Mouse (Mus musculus) midbrain, postnatal 0 days (tissue): ENCODE data around the gene Nod2. TPM values are rescaled to one million over a fixed set of nuclear protein-coding genes. Genes with fewer than 3 reads are reported as not detected.

Experiments
- ATAC-seq: fragments of 200-750 bp; cut with Nextera tagmentation; 2 replicates; pipeline ENCODE4 v1.8.0; 2017; ENCODE audit warnings: moderate number of reproducible peaks, mild to moderate bottlenecking, moderate TSS enrichment, moderate library complexity; ENCODE audit not compliant: low FRiP score
- DNase-seq: peaks from one replicate; pipeline ENCODE4 v3.0.0-alpha.2; 2015; ENCODE audit warnings: low spot score
- H3K27ac ChIP-seq: fragments of 300-500 bp; sonication (generic); 2 replicates; pipeline ENCODE4 v1.5.1; 2014; ENCODE audit warnings: low read depth, mild to moderate bottlenecking, low read length, mixed read lengths
- H3K27me3 ChIP-seq: fragments of 300-500 bp; sonication (generic); 2 replicates; pipeline ENCODE4 v1.6.1; 2014; ENCODE audit warnings: low read length, control low read depth, mixed read lengths; ENCODE audit not compliant: insufficient read depth
- H3K36me3 ChIP-seq: fragments of 300-500 bp; sonication (generic); 2 replicates; pipeline ENCODE4 v1.6.1; 2014; ENCODE audit warnings: low read length, control low read depth, mixed read lengths; ENCODE audit not compliant: insufficient read depth
- H3K4me1 ChIP-seq: fragments of 300-500 bp; sonication (generic); 2 replicates; pipeline ENCODE4 v1.6.1; 2014; ENCODE audit warnings: mild to moderate bottlenecking, control low read depth, antibody characterized with exemption, low read length, mixed read lengths; ENCODE audit not compliant: insufficient read depth
- H3K4me2 ChIP-seq: fragments of 300-500 bp; sonication (generic); 2 replicates; pipeline ENCODE4 v1.6.1; 2014; ENCODE audit warnings: low read depth, mild to moderate bottlenecking, low read length, mixed read lengths; ENCODE audit not compliant: poor library complexity, severe bottlenecking
- H3K4me3 ChIP-seq: fragments of 300-500 bp; sonication (generic); 2 replicates; pipeline ENCODE4 v1.5.1; 2014; ENCODE audit warnings: low read depth, mild to moderate bottlenecking, low read length, moderate library complexity
- H3K9ac ChIP-seq: fragments of 300-500 bp; sonication (generic); replicated peaks from 2 replicates; pipeline ENCODE4 v1.6.1; 2014; ENCODE audit warnings: mild to moderate bottlenecking, low read length, moderate library complexity, mixed read lengths; ENCODE audit not compliant: poor library complexity, severe bottlenecking
- H3K9me3 ChIP-seq: fragments of 300-500 bp; sonication (generic); 2 replicates; pipeline ENCODE4 v1.6.1; 2016; ENCODE audit warnings: low read length, control low read depth
- CTCF ChIP-seq: IDR thresholded peaks from 2 replicates; pipeline ENCODE4 v1.5.1; 2016; ENCODE audit warnings: antibody characterized with exemption, mild to moderate bottlenecking
- WGBS: fragments of 180-500 bp; shearing (Covaris S2); extraction: QIAGEN DNeasy Blood & Tissue Kit; methylation state at CpG from one replicate; pipeline ENCODE4 v1.1.7; 2014; 5-methylcytosine and 5-hydroxymethylcytosine counted together
- polyA plus RNA-seq: library from polyadenylated mRNA; unstranded; fragments of >200 nt; fragmentation: Nextera tagmentation; extraction: Ambion mirVana; gene quantifications from 2 replicates; pipeline ENCODE4 v1.2.1, GENCODE M21; 2015
- total RNA-seq: library from RNA; depleted of rRNA; stranded (reverse); fragments of >200 nt; gene quantifications from 2 replicates; pipeline ENCODE4 v1.2.3, GENCODE M21; 2014

The Nod2 gene
- total and polyA plus RNA-seq, 2 experiments from 2014 or later = 0.17 to 0.88 TPM

DNA sequence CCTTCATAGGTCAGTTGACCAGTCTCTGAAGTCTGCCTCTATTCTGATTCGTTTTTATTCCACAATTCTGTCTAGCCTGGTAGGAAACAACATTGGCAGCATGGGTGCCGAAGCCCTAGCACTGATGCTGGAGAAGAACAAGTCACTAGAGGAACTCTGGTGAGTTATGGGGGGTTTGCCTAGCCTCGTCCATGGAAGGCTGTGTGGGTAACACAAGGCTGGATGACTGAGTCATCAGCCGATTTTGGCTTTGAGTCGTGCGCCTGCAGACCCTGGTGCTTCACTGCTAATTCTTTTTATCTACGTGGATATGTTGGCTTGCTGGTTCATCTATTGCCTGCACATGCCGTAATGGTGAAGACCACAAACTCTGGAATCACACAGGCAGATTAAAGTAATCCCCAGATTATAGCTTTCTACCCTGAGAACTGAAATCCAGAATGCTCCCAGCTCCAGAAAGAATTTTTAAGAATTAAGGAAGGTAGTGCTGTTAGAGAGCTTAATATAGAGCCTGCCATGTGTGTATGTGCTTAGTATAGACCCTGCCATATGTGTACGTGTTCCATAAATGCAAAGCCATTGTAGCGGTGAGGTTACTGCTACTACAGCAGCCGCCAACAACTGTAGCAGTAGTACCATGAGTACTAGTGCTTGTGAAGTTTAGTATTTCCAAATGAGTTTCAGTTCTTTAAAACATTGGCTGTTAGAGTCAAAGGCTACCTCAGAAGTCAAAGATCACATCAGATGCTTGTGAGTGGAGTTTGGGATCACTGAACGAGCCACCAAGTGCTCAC lies 28.5 kb downstream of the Nod2 start:
- no peak overlapping the region for H3K4me2 ChIP-seq
- DNase-seq = no peak
- no peak overlapping the region for H3K4me3 ChIP-seq
- H3K4me1 ChIP-seq = no peaks in the 10 kb centered on the region
- H3K9ac ChIP-seq = no peak overlapping the region
- TF ChIP-seq CTCF = no peak
- no peaks in the 10 kb centered on the region for H3K36me3 ChIP-seq
- no peak for ATAC-seq
- no peak overlapping the region for H3K27ac ChIP-seq
- 88% methylated on average over 12 of the region's 12 CpGs for WGBS
- no peaks in the 10 kb centered on the region for H3K9me3 ChIP-seq
- no peaks in the 10 kb centered on the region for H3K27me3 ChIP-seq

DNA sequence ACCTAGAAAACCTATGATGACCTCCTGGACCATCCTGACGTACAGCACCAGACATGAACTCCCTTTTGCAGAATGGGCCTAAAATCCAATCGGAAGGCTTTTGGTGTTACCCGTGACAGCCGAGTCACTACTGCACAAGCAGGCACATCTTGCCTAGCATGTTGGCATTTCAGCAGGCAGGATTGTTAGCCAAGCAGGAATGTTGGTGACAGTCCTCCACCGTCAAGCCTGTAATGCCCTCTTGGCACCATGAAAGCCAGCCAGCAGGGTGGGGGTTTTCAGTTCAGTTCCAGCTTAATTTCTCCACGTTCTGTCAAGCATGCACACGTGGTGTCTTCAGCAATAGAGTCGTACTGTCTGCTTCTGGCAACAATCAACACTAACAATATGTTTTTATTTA lies 30.0 kb downstream of the Nod2 start:
- no peaks in the 10 kb centered on the region for H3K36me3 ChIP-seq
- ATAC-seq (no peak), DNase-seq (no peak)
- 68% methylated on average over 8 of the region's 8 CpGs for WGBS
- no peaks in the 10 kb centered on the region for H3K9me3 ChIP-seq
- no peak overlapping the region for H3K4me2 ChIP-seq
- H3K27ac ChIP-seq = no peak overlapping the region
- no peak for TF ChIP-seq CTCF
- H3K4me1 ChIP-seq = no peaks in the 10 kb centered on the region
- no peaks in the 10 kb centered on the region for H3K27me3 ChIP-seq
- no peak overlapping the region for H3K9ac ChIP-seq
- H3K4me3 ChIP-seq = no peak overlapping the region

DNA sequence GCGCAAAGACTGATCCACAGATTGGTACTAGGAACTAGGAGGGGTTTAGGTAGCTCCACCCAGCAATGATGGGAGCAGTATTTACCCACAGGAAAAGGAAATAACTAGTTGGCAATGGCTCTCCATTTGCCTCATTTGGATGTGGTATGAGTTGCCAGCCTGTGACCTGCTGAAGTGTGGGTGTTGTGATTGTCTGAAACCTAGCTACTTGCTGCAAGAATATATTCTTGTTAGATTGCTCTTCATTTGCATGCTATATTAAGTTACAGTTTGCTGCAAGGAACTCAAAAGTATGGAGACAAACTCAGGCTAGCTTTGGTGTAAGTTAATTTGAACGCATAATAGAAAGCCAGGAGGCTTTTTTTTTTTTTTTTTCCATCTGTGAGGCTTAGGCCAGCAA lies 33.5 kb downstream of the Nod2 start:
- DNase-seq (no peak), ATAC-seq (no peak)
- Histone ChIP-seq H3K27ac (no peak overlapping the region), H3K4me1 (no peaks in the 10 kb centered on the region), H3K9me3 (no peaks in the 10 kb centered on the region), H3K9ac (no peak overlapping the region), H3K4me2 (no peak overlapping the region), H3K27me3 (no peaks in the 10 kb centered on the region), H3K4me3 (no peak overlapping the region), H3K36me3 (no peaks in the 10 kb centered on the region)
- no peak for TF ChIP-seq CTCF
- 91% methylated on average over 2 of the region's 2 CpGs for WGBS

DNA sequence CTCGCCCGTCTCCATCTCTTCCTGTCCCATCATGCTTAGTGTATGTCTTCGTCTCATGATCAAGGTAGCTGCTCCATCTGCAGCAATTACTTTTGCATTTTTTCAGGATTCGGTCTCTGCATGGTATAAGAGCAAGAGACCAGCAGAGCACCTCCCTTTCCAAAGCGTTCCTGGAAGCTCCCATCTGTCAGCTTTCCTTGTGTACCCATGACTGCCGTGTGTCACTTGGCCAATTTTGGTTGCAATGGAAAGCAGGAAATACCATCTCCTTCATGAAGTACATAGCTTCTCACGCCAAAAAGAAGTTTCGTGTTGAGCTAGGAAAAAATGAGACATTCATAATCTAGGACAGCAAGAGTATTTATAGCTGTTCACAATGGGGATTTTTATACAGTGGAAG lies 33.9 kb downstream of the Nod2 start:
- no peak for ATAC-seq
- no peak overlapping the region for H3K9ac ChIP-seq
- H3K4me1 ChIP-seq = no peaks in the 10 kb centered on the region
- no peak overlapping the region for H3K4me2 ChIP-seq
- TF ChIP-seq CTCF = no peak
- DNase-seq = no peak
- no peaks in the 10 kb centered on the region for H3K9me3 ChIP-seq
- H3K27me3 ChIP-seq = no peaks in the 10 kb centered on the region
- no peak overlapping the region for H3K27ac ChIP-seq
- WGBS = 90% methylated on average over 8 of the region's 8 CpGs
- H3K4me3 ChIP-seq = no peak overlapping the region
- H3K36me3 ChIP-seq = no peaks in the 10 kb centered on the region

DNA sequence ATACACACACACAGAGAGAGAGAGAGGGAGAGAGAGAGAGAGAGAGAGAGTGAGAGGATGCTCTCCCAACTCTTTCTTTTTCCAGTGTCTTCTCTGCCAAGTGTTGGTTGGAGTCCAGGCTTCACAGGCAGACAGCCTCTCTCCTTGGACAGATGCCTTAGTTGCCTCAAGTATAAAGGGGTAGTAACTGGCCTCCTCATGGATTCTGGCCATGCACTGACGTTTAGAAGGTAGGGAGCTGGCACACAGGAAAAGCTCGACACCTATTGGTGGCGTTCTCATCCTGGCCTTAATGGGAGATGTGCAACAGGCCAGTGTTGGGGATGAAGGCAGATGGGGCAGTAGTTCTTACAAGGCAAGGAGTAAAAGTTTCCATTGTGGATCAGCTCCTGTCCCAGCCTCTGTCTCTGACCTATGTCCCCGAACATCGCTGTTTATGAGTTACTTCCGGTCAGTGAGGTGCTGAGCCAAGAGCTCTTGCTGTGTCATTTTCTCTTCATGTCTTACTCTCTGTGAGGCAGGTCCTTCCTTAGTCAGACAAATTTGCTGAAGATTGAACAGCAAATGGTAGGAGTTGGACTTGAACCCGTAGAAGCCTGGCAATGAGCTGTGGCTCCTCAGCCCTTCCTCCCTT lies 36.7 kb downstream of the Nod2 start:
- Histone ChIP-seq H3K9me3 (no peaks in the 10 kb centered on the region), H3K4me3 (no peak overlapping the region), H3K27ac (no peak overlapping the region), H3K27me3 (no peaks in the 10 kb centered on the region), H3K4me2 (no peak overlapping the region), H3K36me3 (no peaks in the 10 kb centered on the region), H3K4me1 (no peaks in the 10 kb centered on the region), H3K9ac (no peak overlapping the region)
- TF ChIP-seq CTCF = no peak
- ATAC-seq (no peak), DNase-seq (peak; percentile 65)
- WGBS = 85% methylated on average over 7 of the region's 7 CpGs

DNA sequence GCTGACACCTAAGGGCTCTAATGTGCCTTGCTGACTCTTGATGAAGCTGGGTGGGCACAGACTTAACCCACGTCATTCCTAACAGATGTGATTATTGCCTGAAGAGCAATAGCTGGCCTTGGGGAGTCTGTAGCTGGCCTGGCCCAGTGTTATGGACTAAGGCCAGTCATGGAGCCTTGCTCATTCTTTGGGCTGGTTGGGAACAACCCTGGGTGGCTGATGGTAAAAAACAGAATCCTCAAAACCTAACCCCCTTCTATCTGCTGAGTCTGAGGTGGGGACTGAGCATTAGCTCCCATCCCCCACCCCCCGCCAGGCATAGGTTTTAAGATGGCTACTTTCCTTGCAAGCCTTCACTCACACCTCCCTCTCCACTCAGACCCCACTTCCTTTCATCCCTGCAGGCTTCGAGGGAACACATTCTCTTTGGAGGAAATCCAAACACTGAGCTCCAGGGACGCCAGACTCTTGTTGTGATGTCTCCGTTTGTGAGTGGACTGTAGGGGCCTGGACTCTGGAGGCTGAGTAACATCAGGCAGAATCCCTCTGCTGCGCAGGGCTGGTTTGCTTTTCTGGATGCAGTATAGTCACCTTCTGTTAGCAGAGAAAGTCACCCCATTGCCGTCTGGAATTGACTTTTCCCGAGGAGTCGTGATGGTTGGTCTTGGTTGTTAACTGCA lies 39.3 kb downstream of the Nod2 start:
- no peak overlapping the region for H3K4me3 ChIP-seq
- 69% methylated on average over 9 of the region's 9 CpGs for WGBS
- no peak overlapping the region for H3K9ac ChIP-seq
- no peaks in the 10 kb centered on the region for H3K9me3 ChIP-seq
- no peaks in the 10 kb centered on the region for H3K27me3 ChIP-seq
- H3K36me3 ChIP-seq = no peaks in the 10 kb centered on the region
- H3K4me1 ChIP-seq = no peaks in the 10 kb centered on the region
- ATAC-seq = no peak
- H3K4me2 ChIP-seq = no peak overlapping the region
- DNase-seq = no peak
- no peak overlapping the region for H3K27ac ChIP-seq
- no peak for TF ChIP-seq CTCF
